Mouse (Mus musculus): ENCODE measurements around the gene Fut1. TPM values are rescaled to one million over a fixed set of nuclear protein-coding genes. Genes with fewer than 3 reads are reported as not detected.

Gene Fut1
- 0.38 TPM in 1 of 2 replicates, not detected in the other for polyA plus RNA-seq (2014; fragmentation: Nextera tagmentation; extraction: Ambion mirVana)

DNA sequence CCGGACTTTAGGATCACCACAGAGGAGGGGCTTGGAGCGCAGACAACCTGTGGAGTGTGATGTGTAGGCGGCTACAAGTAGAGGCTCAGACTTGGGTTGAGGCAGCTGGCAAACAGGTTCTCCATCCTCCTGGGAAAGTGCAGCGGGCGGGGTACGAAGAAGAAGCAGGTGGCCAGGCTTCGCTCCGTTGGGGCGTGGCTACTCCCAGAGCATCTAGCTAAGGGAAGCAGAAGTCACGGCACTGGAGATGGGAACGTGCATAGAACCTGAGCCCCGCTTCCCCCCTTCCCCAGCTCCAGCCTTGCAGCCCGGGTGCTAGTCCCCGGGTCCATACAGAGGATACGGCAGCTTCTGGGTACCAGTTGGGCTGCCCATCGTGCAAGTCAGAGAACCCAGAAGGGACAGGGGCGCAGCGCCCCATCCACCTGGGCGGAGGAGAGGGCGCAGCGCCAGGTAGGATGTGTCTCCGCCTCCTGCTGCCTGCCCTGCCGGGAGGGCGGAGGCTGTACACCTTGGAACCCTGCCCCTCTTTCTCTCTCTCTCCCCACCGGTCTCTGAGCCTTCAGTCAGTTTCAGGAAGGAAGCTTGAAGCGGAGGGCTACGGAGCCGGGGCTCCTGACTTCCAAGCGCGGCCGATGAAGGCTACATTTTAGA is at the start of gene Fut1:
Fut1 (plus strand) TSS at position 248 of the 654 bp plus-strand sequence.
- peaks cover 18% of the 10 kb centered on the region for H3K27me3 ChIP-seq (ENCODE audit: control insufficient read depth, insufficient read depth, low read length)
- DNase-seq (ENCODE audit: low spot score): peak; percentile 44
- peak within 1 kb of the TSS; percentile 19 for H3K4me2 ChIP-seq (ENCODE audit: low read depth, low read length)
- WGBS: 5% methylated on average over 31 of the region's 31 CpGs
- no peaks in the 10 kb centered on the region for H3K9me3 ChIP-seq (replicated peaks; ENCODE audit: control insufficient read depth, low read length)
- H3K4me1 ChIP-seq (ENCODE audit: control insufficient read depth, insufficient read depth, low read length): 0 out of 2 replicates have a peak, but pooled peaks cover 6% of the 10 kb centered on the region
- H3K36me3 ChIP-seq (replicated peaks; ENCODE audit: control insufficient read depth, insufficient read depth, low read depth, low read length): no peaks in the 10 kb centered on the region
- no peak within 1 kb of the TSS for H3K27ac ChIP-seq (replicated peaks; ENCODE audit: low read depth, low read length)
- ATAC-seq (replicated peaks; ENCODE audit: insufficient number of reproducible peaks, low FRiP score, low TSS enrichment, low read depth): no peak; the same call in 1 of the 2 replicates
- H3K9ac ChIP-seq (replicated peaks; ENCODE audit: low read length): peak within 1 kb of the TSS; percentile 32
- peak within 1 kb of the TSS; percentile 10 for H3K4me3 ChIP-seq (ENCODE audit: low read depth, low read length)

DNA sequence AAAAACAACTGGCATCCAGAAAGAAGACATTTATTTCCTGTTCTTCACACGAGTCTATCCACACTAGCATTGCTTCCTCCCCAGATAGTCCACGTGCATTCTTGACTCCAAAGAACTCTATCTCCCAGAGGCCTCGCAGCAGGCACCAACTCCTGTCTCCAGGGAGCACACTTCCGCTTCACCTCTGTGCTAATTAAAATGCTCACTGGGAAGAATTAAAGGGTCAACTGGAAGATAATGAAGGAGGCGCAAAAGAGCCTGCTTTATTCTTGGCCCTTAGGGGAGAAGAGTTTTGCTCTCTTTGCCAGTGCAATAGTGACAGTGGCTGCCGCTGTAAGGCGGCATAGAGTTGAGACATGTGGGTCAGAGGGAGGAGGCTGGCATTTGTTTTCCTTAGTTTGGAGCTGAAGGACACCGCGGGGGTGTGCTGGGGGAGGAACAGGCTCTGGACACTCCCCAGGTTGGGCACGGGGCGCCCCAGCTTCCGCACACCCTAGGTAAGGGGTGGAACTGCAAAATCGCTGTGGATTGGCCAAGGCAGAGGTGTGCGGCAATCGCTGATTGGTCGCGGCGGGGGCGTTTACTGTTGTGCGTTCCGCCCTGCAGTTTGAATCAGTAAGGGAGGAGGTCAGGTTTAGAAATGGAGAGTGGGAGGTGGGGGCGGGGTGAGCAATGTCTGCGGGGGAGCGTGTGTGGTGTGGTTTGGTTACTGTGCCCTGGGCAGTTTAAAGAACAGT is 49.1 kb upstream of the Fut1 start:
- ATAC-seq (replicated peaks; ENCODE audit: insufficient number of reproducible peaks, low FRiP score, low TSS enrichment, low read depth): peak; percentile 95
- no peaks in the 10 kb centered on the region for H3K27me3 ChIP-seq (ENCODE audit: control insufficient read depth, insufficient read depth, low read length)
- DNase-seq (ENCODE audit: low spot score): peak; percentile 95
- peak overlapping the region; percentile 31 for H3K4me3 ChIP-seq (ENCODE audit: low read depth, low read length)
- peak overlapping the region; percentile 33 for H3K9ac ChIP-seq (replicated peaks; ENCODE audit: low read length)
- H3K4me2 ChIP-seq (ENCODE audit: low read depth, low read length): peak overlapping the region; percentile 54
- no peaks in the 10 kb centered on the region for H3K9me3 ChIP-seq (replicated peaks; ENCODE audit: control insufficient read depth, low read length)
- H3K36me3 ChIP-seq (replicated peaks; ENCODE audit: control insufficient read depth, insufficient read depth, low read depth, low read length): no peaks in the 10 kb centered on the region
- peak overlapping the region; percentile 38; the same call in 1 of the 2 replicates for H3K27ac ChIP-seq (replicated peaks; ENCODE audit: low read depth, low read length)
- under 1% methylated on average over 24 of the region's 24 CpGs for WGBS
- no peaks in the 10 kb centered on the region; the same call in 1 of the 2 replicates for H3K4me1 ChIP-seq (ENCODE audit: control insufficient read depth, insufficient read depth, low read length)

DNA sequence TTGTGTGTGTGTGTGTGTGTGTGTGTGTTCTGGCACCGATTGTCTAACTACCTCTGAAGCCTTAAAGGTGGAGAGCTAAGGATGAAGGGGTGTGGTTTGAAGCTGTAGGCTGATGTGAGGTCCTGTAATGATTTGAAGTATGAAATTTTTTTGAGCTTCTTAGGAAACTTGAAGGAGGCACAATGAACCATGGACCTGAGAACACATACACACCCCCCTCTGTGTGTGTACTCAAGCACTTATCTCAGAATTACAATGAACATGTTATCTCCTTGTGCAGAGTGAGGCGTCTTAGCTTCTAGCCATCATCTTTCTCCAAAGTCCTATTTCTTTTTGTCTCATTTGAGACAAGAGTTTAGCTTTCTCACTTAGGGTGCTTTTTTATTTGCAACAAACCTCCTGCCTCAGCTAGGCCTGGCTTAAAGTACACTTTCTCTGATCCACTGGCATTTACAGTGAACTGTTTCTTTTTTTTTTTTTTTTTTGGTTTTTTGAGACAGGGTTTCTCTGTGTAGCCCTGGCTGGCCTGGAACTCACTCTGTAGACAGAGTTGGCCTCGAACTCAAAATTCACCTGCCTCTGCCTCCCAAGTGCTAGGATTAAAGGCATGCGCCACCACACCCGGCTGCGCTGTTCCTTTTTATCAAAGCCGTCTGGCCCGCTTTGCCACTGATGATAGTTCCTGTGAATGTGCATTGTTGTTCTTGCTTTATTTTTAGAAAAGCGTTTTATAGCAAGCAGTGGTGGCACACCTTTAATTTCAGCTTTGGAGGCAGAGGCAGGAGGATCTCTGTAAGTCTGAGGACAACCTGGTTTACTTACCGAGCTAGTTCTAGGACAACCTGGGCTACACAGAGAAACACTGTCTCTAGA is 48.3 kb upstream of the Fut1 start:
- Histone ChIP-seq H3K36me3 (replicated peaks; ENCODE audit: control insufficient read depth, insufficient read depth, low read depth, low read length) (no peaks in the 10 kb centered on the region), H3K9ac (replicated peaks; ENCODE audit: low read length) (peak overlapping the region; percentile 33; the same call in 1 of the 2 replicates), H3K27me3 (ENCODE audit: control insufficient read depth, insufficient read depth, low read length) (no peaks in the 10 kb centered on the region), H3K4me3 (ENCODE audit: low read depth, low read length) (peak overlapping the region; percentile 31), H3K4me2 (ENCODE audit: low read depth, low read length) (peak overlapping the region; percentile 54), H3K9me3 (replicated peaks; ENCODE audit: control insufficient read depth, low read length) (no peaks in the 10 kb centered on the region), H3K27ac (replicated peaks; ENCODE audit: low read depth, low read length) (peak overlapping the region; percentile 38; the same call in 1 of the 2 replicates), H3K4me1 (ENCODE audit: control insufficient read depth, insufficient read depth, low read length) (no peaks in the 10 kb centered on the region; the same call in 1 of the 2 replicates)
- no peak for ATAC-seq (replicated peaks; ENCODE audit: insufficient number of reproducible peaks, low FRiP score, low TSS enrichment, low read depth)
- DNase-seq (ENCODE audit: low spot score): no peak
- WGBS: 82% methylated on average over 10 of the region's 10 CpGs

DNA sequence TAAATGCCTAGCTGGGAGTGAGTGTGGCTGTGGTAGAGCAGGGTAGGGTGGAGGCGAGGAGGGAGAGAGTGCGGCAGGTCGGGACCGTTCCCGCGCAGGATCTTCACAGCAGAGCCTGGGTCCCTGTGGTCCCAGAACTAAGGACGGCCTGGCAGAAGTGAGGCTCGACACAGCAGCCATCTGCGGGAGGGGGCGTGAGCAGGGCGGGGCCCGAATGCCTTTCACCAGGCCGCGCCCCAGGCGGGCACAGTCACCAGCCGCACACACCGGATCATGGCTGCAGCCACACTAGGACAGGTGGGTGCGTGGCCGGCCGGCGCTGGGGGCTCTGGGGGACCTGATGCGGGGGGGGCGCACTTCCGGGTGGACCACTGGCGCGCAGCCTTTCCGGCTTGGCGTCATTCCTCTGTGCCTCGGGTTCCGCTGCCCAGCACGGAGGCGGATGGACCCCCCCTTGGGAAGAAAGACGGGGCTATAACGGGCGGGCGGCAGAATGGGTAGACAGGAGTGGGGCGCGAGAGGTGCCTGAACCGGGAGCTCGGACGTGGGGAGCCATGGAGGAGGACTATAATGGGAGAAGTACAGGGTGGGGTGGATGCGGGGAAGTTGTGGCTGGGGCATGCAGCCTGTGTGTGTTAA is 46.9 kb upstream of the Fut1 start, which contains the start of gene Bcat2:
Bcat2 (plus strand) TSS at position 51 of the 639 bp plus-strand sequence.
- Histone ChIP-seq H3K36me3 (replicated peaks; ENCODE audit: control insufficient read depth, insufficient read depth, low read depth, low read length) (no peaks in the 10 kb centered on the region), H3K9me3 (replicated peaks; ENCODE audit: control insufficient read depth, low read length) (no peaks in the 10 kb centered on the region), H3K27me3 (ENCODE audit: control insufficient read depth, insufficient read depth, low read length) (no peaks in the 10 kb centered on the region), H3K27ac (replicated peaks; ENCODE audit: low read depth, low read length) (peak within 1 kb of the TSS; percentile 67), H3K4me2 (ENCODE audit: low read depth, low read length) (peak within 1 kb of the TSS; percentile 82), H3K4me1 (ENCODE audit: control insufficient read depth, insufficient read depth, low read length) (no peaks in the 10 kb centered on the region; the same call in 1 of the 2 replicates), H3K4me3 (ENCODE audit: low read depth, low read length) (peak within 1 kb of the TSS; percentile 73), H3K9ac (replicated peaks; ENCODE audit: low read length) (peak within 1 kb of the TSS; percentile 91)
- WGBS: under 1% methylated on average over 42 of the region's 42 CpGs
- DNase-seq (ENCODE audit: low spot score) (peak; percentile 78), ATAC-seq (replicated peaks; ENCODE audit: insufficient number of reproducible peaks, low FRiP score, low TSS enrichment, low read depth) (peak; percentile 56)

DNA sequence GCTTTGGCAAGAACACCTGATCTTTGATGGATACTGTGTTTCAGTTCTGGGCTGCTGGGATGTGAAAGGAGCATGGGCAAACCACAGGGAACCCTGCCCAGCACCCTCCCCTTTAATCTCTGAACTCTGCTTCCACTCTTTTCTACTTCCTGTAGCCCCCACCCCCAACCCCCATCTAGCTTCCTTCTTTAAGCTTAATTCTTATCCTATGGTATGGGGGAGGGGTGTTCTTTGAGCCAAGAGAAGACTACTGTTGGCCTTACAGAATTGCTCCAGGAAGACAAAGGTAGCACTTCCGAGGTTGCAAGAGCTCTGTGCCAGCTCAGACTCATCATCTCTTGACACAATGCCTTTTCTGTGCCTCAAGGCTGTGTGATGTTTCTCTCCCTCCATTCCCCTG is 45.1 kb upstream of the Fut1 start:
- WGBS: 30% methylated on average over 1 of the region's 1 CpGs
- no peak overlapping the region for H3K4me2 ChIP-seq (ENCODE audit: low read depth, low read length)
- no peak for ATAC-seq (replicated peaks; ENCODE audit: insufficient number of reproducible peaks, low FRiP score, low TSS enrichment, low read depth)

DNA sequence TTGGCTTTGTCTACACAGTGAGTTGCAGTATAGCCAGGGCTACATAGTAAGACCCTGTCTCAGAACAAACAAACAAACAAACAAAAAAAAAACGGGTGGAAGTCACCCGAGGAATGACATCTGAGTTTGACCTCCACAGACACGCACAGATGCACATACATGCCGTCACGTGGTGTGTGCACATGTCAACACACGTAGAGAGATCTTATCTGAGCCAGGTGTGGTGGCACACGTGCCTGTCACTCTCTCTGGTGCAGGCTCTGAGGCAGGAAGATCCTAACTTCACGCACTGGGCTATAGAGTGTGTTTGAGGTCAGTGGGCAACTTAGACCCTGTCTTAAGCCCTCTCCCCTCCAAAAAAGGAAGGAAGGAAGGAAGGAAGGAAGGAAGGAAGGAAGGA is 43.1 kb upstream of the Fut1 start:
- DNase-seq (ENCODE audit: low spot score) (no peak), ATAC-seq (replicated peaks; ENCODE audit: insufficient number of reproducible peaks, low FRiP score, low TSS enrichment, low read depth) (no peak)
- 79% methylated on average over 8 of the region's 8 CpGs for WGBS
- Histone ChIP-seq H3K27me3 (ENCODE audit: control insufficient read depth, insufficient read depth, low read length) (no peaks in the 10 kb centered on the region), H3K4me3 (ENCODE audit: low read depth, low read length) (no peak overlapping the region), H3K9me3 (replicated peaks; ENCODE audit: control insufficient read depth, low read length) (no peaks in the 10 kb centered on the region), H3K4me1 (ENCODE audit: control insufficient read depth, insufficient read depth, low read length) (no peaks in the 10 kb centered on the region; the same call in 1 of the 2 replicates), H3K4me2 (ENCODE audit: low read depth, low read length) (no peak overlapping the region), H3K9ac (replicated peaks; ENCODE audit: low read length) (no peak overlapping the region), H3K27ac (replicated peaks; ENCODE audit: low read depth, low read length) (no peak overlapping the region), H3K36me3 (replicated peaks; ENCODE audit: control insufficient read depth, insufficient read depth, low read depth, low read length) (no peaks in the 10 kb centered on the region; the same call in 1 of the 2 replicates)

More for the DNA sequence above, 45.1 kb upstream of the Fut1 start:
- H3K9ac ChIP-seq (replicated peaks; ENCODE audit: low read length): no peak overlapping the region
- H3K27me3 ChIP-seq (ENCODE audit: control insufficient read depth, insufficient read depth, low read length): no peaks in the 10 kb centered on the region
- H3K27ac ChIP-seq (replicated peaks; ENCODE audit: low read depth, low read length): no peak overlapping the region
- DNase-seq (ENCODE audit: low spot score): no peak
- no peaks in the 10 kb centered on the region; the same call in 1 of the 2 replicates for H3K4me1 ChIP-seq (ENCODE audit: control insufficient read depth, insufficient read depth, low read length)
- H3K36me3 ChIP-seq (replicated peaks; ENCODE audit: control insufficient read depth, insufficient read depth, low read depth, low read length): no peaks in the 10 kb centered on the region; the same call in 1 of the 2 replicates
- H3K4me3 ChIP-seq (ENCODE audit: low read depth, low read length): no peak overlapping the region
- H3K9me3 ChIP-seq (replicated peaks; ENCODE audit: control insufficient read depth, low read length): no peaks in the 10 kb centered on the region
